Mouse (Mus musculus): ENCODE data around the gene Gcgr. TPM values are rescaled to one million over a fixed set of nuclear protein-coding genes. Genes with fewer than 3 reads are reported as not detected.

Gene Gcgr
- polyA plus RNA-seq, 1 experiment from 2014 or later, result 2.0 TPM

- Histone ChIP-seq H3K36me3 (ENCODE audit: control insufficient read depth, insufficient read depth, low read length) (peaks cover 48% of the 10 kb centered on the region), H3K27ac (ENCODE audit: low read depth, low read length) (peak within 1 kb of the TSS; percentile 78), H3K4me2 (replicated peaks; ENCODE audit: low read depth, low read length) (peak within 1 kb of the TSS; percentile 91), H3K9me3 (ENCODE audit: control insufficient read depth, low read length) (no peaks in the 10 kb centered on the region), H3K9ac (ENCODE audit: low read depth, low read length) (peak within 1 kb of the TSS; percentile 76), H3K4me1 (ENCODE audit: control insufficient read depth, insufficient read depth, low read length) (peaks cover 26% of the 10 kb centered on the region), H3K4me3 (ENCODE audit: low read length) (peak within 1 kb of the TSS; percentile 80), H3K27me3 (ENCODE audit: control insufficient read depth, insufficient read depth, low read length) (no peaks in the 10 kb centered on the region)
- 1% methylated on average over 35 of the region's 35 CpGs for WGBS
- ATAC-seq (ENCODE audit: low FRiP score, low TSS enrichment), result peak; percentile 88
Observed at GRCm38 (mm10) chr11:120491317-120492023, 39.0 kb upstream of the Gcgr start, which contains the start of gene Slc25a10. Gene Slc25a10, plus strand, starts transcription at chr11:120491840.

DNA sequence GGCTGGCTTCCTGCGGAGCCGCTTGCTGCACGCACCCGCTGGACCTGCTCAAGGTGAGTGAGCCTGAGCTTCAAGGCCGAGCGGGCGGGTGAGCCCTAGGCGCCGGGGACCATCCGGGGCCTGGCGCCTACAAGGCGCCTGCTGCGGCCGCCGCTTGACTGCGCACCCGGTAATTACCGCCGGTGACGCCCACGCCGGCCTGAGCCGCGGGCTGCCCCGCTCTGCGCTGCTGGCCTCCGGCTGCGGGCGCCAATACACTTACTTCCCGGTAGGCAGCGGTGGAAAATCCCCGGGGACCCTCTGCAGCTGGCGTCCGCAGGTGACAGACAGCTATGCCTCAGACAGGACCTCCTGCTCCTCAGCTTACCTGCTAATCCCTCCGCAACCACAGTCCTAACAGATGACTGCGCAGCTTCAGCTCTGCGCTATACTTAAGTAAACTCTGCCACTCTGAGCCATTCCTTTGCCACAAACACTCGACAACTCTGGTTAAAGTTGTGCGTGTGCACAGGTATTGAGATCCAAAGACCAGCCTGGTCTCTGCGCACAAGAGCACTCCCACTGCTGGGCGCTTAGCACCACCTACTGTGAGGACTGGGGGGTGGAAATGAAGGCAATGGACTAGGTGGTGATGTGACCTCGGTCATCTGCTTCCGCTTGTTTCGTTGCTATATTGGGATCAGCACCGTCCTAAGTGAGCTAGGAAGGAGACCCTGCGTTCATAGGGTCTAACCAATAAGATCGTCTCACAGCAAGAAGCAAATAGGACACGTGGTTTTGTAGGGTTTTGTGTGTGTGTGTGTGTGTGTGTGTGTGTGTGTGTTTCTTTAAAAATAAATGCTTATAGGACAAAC, 38.2 kb upstream of the Gcgr start:
- Histone ChIP-seq H3K27ac (ENCODE audit: low read depth, low read length) (peak overlapping the region; percentile 78), H3K36me3 (ENCODE audit: control insufficient read depth, insufficient read depth, low read length) (peaks cover 48% of the 10 kb centered on the region), H3K4me2 (replicated peaks; ENCODE audit: low read depth, low read length) (peak overlapping the region; percentile 91), H3K9me3 (ENCODE audit: control insufficient read depth, low read length) (no peaks in the 10 kb centered on the region), H3K27me3 (ENCODE audit: control insufficient read depth, insufficient read depth, low read length) (no peaks in the 10 kb centered on the region), H3K4me1 (ENCODE audit: control insufficient read depth, insufficient read depth, low read length) (peaks cover 26% of the 10 kb centered on the region), H3K9ac (ENCODE audit: low read depth, low read length) (peak overlapping the region; percentile 76), H3K4me3 (ENCODE audit: low read length) (peak overlapping the region; percentile 80)
- ATAC-seq (ENCODE audit: low FRiP score, low TSS enrichment), result peak; percentile 60
- WGBS, result under 1% methylated on average over 48 of the region's 48 CpGs

- Histone ChIP-seq H3K36me3 (ENCODE audit: control insufficient read depth, insufficient read depth, low read length) (peaks cover 47% of the 10 kb centered on the region), H3K9me3 (ENCODE audit: control insufficient read depth, low read length) (no peaks in the 10 kb centered on the region), H3K9ac (ENCODE audit: low read depth, low read length) (peak overlapping the region; percentile 76), H3K4me2 (replicated peaks; ENCODE audit: low read depth, low read length) (peak overlapping the region; percentile 91), H3K4me3 (ENCODE audit: low read length) (peak overlapping the region; percentile 80), H3K27me3 (ENCODE audit: control insufficient read depth, insufficient read depth, low read length) (no peaks in the 10 kb centered on the region), H3K27ac (ENCODE audit: low read depth, low read length) (peak overlapping the region; percentile 78), H3K4me1 (ENCODE audit: control insufficient read depth, insufficient read depth, low read length) (peaks cover 26% of the 10 kb centered on the region)
- ATAC-seq (ENCODE audit: low FRiP score, low TSS enrichment), result no peak
- WGBS, result 25% methylated on average over 3 of the region's 3 CpGs
Observed at GRCm38 (mm10) chr11:120492878-120493203, 37.7 kb upstream of the Gcgr start.

- H3K4me3 ChIP-seq (ENCODE audit: low read length), result peak overlapping the region; percentile 80
- H3K27me3 ChIP-seq (ENCODE audit: control insufficient read depth, insufficient read depth, low read length), result no peaks in the 10 kb centered on the region
- H3K9me3 ChIP-seq (ENCODE audit: control insufficient read depth, low read length), result no peaks in the 10 kb centered on the region
- H3K9ac ChIP-seq (ENCODE audit: low read depth, low read length), result peak overlapping the region; percentile 76; the same call in 1 of the 2 replicates
- 43% methylated on average over 3 of the region's 3 CpGs for WGBS
- peaks cover 26% of the 10 kb centered on the region for H3K4me1 ChIP-seq (ENCODE audit: control insufficient read depth, insufficient read depth, low read length)
- H3K4me2 ChIP-seq (replicated peaks; ENCODE audit: low read depth, low read length), result peak overlapping the region; percentile 91
- H3K36me3 ChIP-seq (ENCODE audit: control insufficient read depth, insufficient read depth, low read length), result peaks cover 47% of the 10 kb centered on the region
- H3K27ac ChIP-seq (ENCODE audit: low read depth, low read length), result peak overlapping the region; percentile 78
- no peak for ATAC-seq (ENCODE audit: low FRiP score, low TSS enrichment)
Observed at GRCm38 (mm10) chr11:120493351-120493750, 37.1 kb upstream of the Gcgr start.

DNA sequence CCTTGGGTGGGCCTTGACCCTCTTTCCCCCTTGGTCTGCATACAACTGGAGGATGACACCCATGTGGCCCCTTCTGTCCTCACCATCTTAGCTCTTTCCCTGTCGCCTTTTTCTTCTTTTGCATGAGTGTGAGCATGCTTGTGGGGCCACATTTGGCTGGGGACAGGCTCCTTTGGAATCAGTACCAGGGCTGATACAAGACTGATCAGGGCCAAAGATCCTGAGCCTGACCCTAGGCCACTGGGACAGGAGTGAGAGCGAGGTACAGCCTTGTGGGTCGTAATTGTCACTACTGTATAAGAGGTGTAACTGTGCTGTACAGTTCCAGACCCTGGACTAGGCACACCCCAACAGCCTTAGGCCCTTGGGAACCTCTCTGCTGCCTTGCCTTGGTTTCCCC, 36.6 kb upstream of the Gcgr start:
- Histone ChIP-seq H3K27me3 (ENCODE audit: control insufficient read depth, insufficient read depth, low read length) (no peaks in the 10 kb centered on the region), H3K9me3 (ENCODE audit: control insufficient read depth, low read length) (no peaks in the 10 kb centered on the region), H3K4me2 (replicated peaks; ENCODE audit: low read depth, low read length) (no peak overlapping the region), H3K27ac (ENCODE audit: low read depth, low read length) (no peak overlapping the region), H3K4me3 (ENCODE audit: low read length) (no peak overlapping the region), H3K4me1 (ENCODE audit: control insufficient read depth, insufficient read depth, low read length) (peaks cover 26% of the 10 kb centered on the region), H3K36me3 (ENCODE audit: control insufficient read depth, insufficient read depth, low read length) (peaks cover 45% of the 10 kb centered on the region), H3K9ac (ENCODE audit: low read depth, low read length) (0 out of 2 replicates have a peak overlapping the region, but pooled peaks have one; percentile 76)
- ATAC-seq (ENCODE audit: low FRiP score, low TSS enrichment), result no peak
- whole genome bisulfite sequencing, result 86% methylated on average over 3 of the region's 3 CpGs

DNA sequence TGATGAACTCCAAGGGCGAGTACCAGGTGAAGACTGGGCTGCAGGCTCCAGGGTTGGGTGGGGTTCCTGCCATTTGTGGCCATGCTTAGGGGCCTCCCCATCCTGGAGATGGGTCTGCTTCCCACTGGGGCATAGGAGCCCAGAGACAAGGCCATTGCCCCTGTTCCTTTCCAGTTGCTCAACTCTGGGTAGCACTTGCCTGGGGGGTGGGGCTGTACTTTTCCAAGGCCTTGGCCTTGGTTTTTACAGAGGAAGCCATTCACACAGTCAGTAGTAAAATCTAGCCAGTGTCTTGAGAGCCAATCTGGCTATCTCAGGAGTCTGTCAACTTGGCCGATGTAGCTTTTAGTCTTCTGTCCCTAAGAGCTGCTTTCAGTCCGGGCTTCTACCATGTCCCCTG, 33.1 kb upstream of the Gcgr start:
- ATAC-seq (ENCODE audit: low FRiP score, low TSS enrichment), result no peak
- WGBS, result 89% methylated on average over 3 of the region's 3 CpGs
- Histone ChIP-seq H3K27me3 (ENCODE audit: control insufficient read depth, insufficient read depth, low read length) (no peaks in the 10 kb centered on the region), H3K4me2 (replicated peaks; ENCODE audit: low read depth, low read length) (no peak overlapping the region), H3K9me3 (ENCODE audit: control insufficient read depth, low read length) (no peaks in the 10 kb centered on the region), H3K27ac (ENCODE audit: low read depth, low read length) (no peak overlapping the region), H3K9ac (ENCODE audit: low read depth, low read length) (no peak overlapping the region), H3K36me3 (ENCODE audit: control insufficient read depth, insufficient read depth, low read length) (peaks cover 49% of the 10 kb centered on the region), H3K4me3 (ENCODE audit: low read length) (no peak overlapping the region), H3K4me1 (ENCODE audit: control insufficient read depth, insufficient read depth, low read length) (peaks cover 9% of the 10 kb centered on the region)

DNA sequence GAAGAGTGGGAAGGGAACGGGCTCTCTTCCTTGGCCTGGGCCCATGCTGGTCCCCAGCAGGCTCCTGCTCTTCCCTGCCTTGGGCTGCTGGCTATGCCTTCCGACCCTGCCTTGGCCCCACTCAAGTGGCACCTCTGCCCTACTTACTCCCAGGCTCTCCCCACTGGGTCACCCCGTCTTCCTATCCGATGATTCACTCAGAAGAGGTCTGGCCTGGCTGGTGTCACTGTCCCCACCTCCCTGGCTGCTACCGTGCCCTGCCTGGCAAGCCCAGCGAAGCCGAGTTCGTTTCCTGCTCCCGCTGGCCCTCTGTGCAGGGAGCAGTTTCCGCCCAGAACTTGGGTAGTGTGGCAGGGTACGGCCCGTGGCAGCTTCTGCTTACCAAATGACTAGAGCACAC, 32.3 kb upstream of the Gcgr start:
- H3K27ac ChIP-seq (ENCODE audit: low read depth, low read length), result no peak overlapping the region
- no peak overlapping the region for H3K4me2 ChIP-seq (replicated peaks; ENCODE audit: low read depth, low read length)
- ATAC-seq (ENCODE audit: low FRiP score, low TSS enrichment), result no peak
- no peak overlapping the region for H3K4me3 ChIP-seq (ENCODE audit: low read length)
- WGBS, result 90% methylated on average over 12 of the region's 12 CpGs
- no peaks in the 10 kb centered on the region for H3K9me3 ChIP-seq (ENCODE audit: control insufficient read depth, low read length)
- no peak overlapping the region for H3K9ac ChIP-seq (ENCODE audit: low read depth, low read length)
- H3K4me1 ChIP-seq (ENCODE audit: control insufficient read depth, insufficient read depth, low read length), result peaks cover 4% of the 10 kb centered on the region
- H3K36me3 ChIP-seq (ENCODE audit: control insufficient read depth, insufficient read depth, low read length), result peaks cover 49% of the 10 kb centered on the region
- no peaks in the 10 kb centered on the region for H3K27me3 ChIP-seq (ENCODE audit: control insufficient read depth, insufficient read depth, low read length)

DNA sequence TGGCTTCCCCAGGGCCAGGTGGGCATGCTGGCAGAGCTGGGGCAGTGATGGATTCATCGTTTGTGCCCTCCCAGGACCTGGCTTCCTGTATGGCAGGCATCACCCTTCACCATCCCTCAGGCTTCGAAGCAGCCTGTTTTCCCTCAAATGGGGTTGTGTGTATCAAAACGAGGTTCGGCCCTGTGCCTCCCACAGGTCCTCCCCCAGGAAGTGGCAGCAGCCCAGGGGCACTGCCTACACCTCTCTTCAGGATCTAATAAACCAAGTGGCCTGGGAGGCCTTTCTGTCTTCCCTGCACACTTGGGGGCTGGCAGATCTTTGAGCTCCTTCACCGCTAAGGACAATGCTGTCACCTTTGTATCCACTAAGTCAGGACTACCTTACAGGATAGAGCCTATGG, 31.6 kb upstream of the Gcgr start:
- Histone ChIP-seq H3K4me3 (ENCODE audit: low read length) (no peak overlapping the region), H3K4me2 (replicated peaks; ENCODE audit: low read depth, low read length) (no peak overlapping the region), H3K27ac (ENCODE audit: low read depth, low read length) (no peak overlapping the region), H3K27me3 (ENCODE audit: control insufficient read depth, insufficient read depth, low read length) (no peaks in the 10 kb centered on the region), H3K4me1 (ENCODE audit: control insufficient read depth, insufficient read depth, low read length) (no peaks in the 10 kb centered on the region), H3K9me3 (ENCODE audit: control insufficient read depth, low read length) (no peaks in the 10 kb centered on the region), H3K9ac (ENCODE audit: low read depth, low read length) (no peak overlapping the region), H3K36me3 (ENCODE audit: control insufficient read depth, insufficient read depth, low read length) (peaks cover 49% of the 10 kb centered on the region)
- WGBS, result 79% methylated on average over 5 of the region's 5 CpGs
- no peak for ATAC-seq (ENCODE audit: low FRiP score, low TSS enrichment)

DNA sequence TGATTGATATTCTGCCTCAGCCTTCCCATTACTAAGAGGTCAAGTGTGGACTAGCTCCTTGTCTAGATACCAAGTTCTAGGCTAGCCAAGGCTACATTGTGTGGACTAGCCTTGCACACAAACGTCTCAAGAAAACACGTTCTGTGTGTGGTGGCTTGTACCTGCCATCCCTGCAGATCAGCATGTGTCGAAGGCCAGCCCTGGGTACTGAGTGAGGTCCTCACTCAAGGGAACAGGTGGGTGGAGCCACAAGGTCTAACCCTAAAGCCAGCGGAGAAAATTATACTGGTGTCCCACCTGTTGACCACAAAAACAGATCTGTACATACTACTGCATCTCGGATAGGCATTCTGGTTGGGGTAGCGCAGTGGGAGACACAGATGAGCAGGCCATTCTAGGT, 30.6 kb upstream of the Gcgr start:
- no peak overlapping the region for H3K27ac ChIP-seq (ENCODE audit: low read depth, low read length)
- no peaks in the 10 kb centered on the region for H3K4me1 ChIP-seq (ENCODE audit: control insufficient read depth, insufficient read depth, low read length)
- no peak for ATAC-seq (ENCODE audit: low FRiP score, low TSS enrichment)
- H3K27me3 ChIP-seq (ENCODE audit: control insufficient read depth, insufficient read depth, low read length), result no peaks in the 10 kb centered on the region
- H3K36me3 ChIP-seq (ENCODE audit: control insufficient read depth, insufficient read depth, low read length), result peaks cover 40% of the 10 kb centered on the region
- 80% methylated on average over 6 of the region's 6 CpGs for WGBS
- no peak overlapping the region for H3K4me3 ChIP-seq (ENCODE audit: low read length)
- no peak overlapping the region for H3K4me2 ChIP-seq (replicated peaks; ENCODE audit: low read depth, low read length)
- no peak overlapping the region for H3K9ac ChIP-seq (ENCODE audit: low read depth, low read length)
- H3K9me3 ChIP-seq (ENCODE audit: control insufficient read depth, low read length), result no peaks in the 10 kb centered on the region

All from kidney, embryonic 14.5 days (tissue).